Mouse (Mus musculus): Measurements from ENCODE around the gene Ppp1r21. TPM values are rescaled to one million over a fixed set of nuclear protein-coding genes. Genes with fewer than 3 reads are reported as not detected.

Gene Ppp1r21
- total RNA-seq, 2 experiments from 2014 or later: 81.8 to 84.9 TPM

- DNase-seq (ENCODE audit: extremely low spot score in 1 of 2, low spot score in 1 of 2): no peak
These were observed 33.7 kb downstream of the Ppp1r21 start for GRCm38 (mm10) chr17:88563611-88564010.

GRCm38 (mm10) chr17:88569807-88570540, 40.1 kb downstream of the Ppp1r21 start:
- no peak for DNase-seq (ENCODE audit: extremely low spot score in 1 of 2, low spot score in 1 of 2)

GRCm38 (mm10) chr17:88570784-88571183, 40.9 kb downstream of the Ppp1r21 start:
- DNase-seq (ENCODE audit: extremely low spot score in 1 of 2, low spot score in 1 of 2): no peak

GRCm38 (mm10) chr17:88574811-88575210, 44.9 kb downstream of the Ppp1r21 start:
- DNase-seq (ENCODE audit: extremely low spot score in 1 of 2, low spot score in 1 of 2): no peak

GRCm38 (mm10) chr17:88578522-88579242, 48.8 kb downstream of the Ppp1r21 start:
- no peak for DNase-seq (ENCODE audit: extremely low spot score in 1 of 2, low spot score in 1 of 2)

- DNase-seq (ENCODE audit: extremely low spot score in 1 of 2, low spot score in 1 of 2): no peak
These were observed 50.6 kb downstream of the Ppp1r21 start for GRCm38 (mm10) chr17:88580556-88580955.

GRCm38 (mm10) chr17:88581511-88582021, 51.6 kb downstream of the Ppp1r21 start:
- no peak for DNase-seq (ENCODE audit: extremely low spot score in 1 of 2, low spot score in 1 of 2)

GRCm38 (mm10) chr17:88582999-88583398, 53.1 kb downstream of the Ppp1r21 start:
- DNase-seq (ENCODE audit: extremely low spot score in 1 of 2, low spot score in 1 of 2): no peak

GRCm38 (mm10) chr17:88583411-88583810, 53.5 kb downstream of the Ppp1r21 start:
- DNase-seq (ENCODE audit: extremely low spot score in 1 of 2, low spot score in 1 of 2): no peak

GRCm38 (mm10) chr17:88587371-88587770, 57.5 kb downstream of the Ppp1r21 start:
- no peak for DNase-seq (ENCODE audit: extremely low spot score in 1 of 2, low spot score in 1 of 2)

GRCm38 (mm10) chr17:88588228-88588627, 58.3 kb downstream of the Ppp1r21 start:
- DNase-seq (ENCODE audit: extremely low spot score in 1 of 2, low spot score in 1 of 2): no peak

GRCm38 (mm10) chr17:88590251-88590650, 60.3 kb downstream of the Ppp1r21 start:
- DNase-seq (ENCODE audit: extremely low spot score in 1 of 2, low spot score in 1 of 2): no peak

- DNase-seq (ENCODE audit: extremely low spot score in 1 of 2, low spot score in 1 of 2): no peak
These were observed 65.2 kb downstream of the Ppp1r21 start for GRCm38 (mm10) chr17:88595071-88595470.

- DNase-seq (ENCODE audit: extremely low spot score in 1 of 2, low spot score in 1 of 2): no peak
These were observed 66.2 kb downstream of the Ppp1r21 start for GRCm38 (mm10) chr17:88596068-88596467.

GRCm38 (mm10) chr17:88596544-88597221, 66.8 kb downstream of the Ppp1r21 start:
- peak in 1 of 2 experiments; percentile 76 for DNase-seq (ENCODE audit: extremely low spot score in 1 of 2, low spot score in 1 of 2)

- peak in 1 of 2 experiments; percentile 51 for DNase-seq (ENCODE audit: extremely low spot score in 1 of 2, low spot score in 1 of 2)
These were observed 67.5 kb downstream of the Ppp1r21 start, which contains the start of gene Ston1 for GRCm38 (mm10) chr17:88597222-88598055. TSS of gene Ston1 (plus strand) at chr17:88597684.

GRCm38 (mm10) chr17:88598056-88598420, 68.1 kb downstream of the Ppp1r21 start:
- DNase-seq (ENCODE audit: extremely low spot score in 1 of 2, low spot score in 1 of 2): no peak

GRCm38 (mm10) chr17:88598570-88599368, 68.9 kb downstream of the Ppp1r21 start:
- no peak for DNase-seq (ENCODE audit: extremely low spot score in 1 of 2, low spot score in 1 of 2)

GRCm38 (mm10) chr17:88600492-88601026, 70.6 kb downstream of the Ppp1r21 start:
- DNase-seq (ENCODE audit: extremely low spot score in 1 of 2, low spot score in 1 of 2): no peak

All from layer of hippocampus, postnatal 25 days (tissue).